Mouse (Mus musculus) embryo, embryonic 10.5 days (tissue): Measurements from ENCODE around the gene Zfp512b.

Source experiments
- DNase-seq: peaks from one replicate; pipeline ENCODE4 v3.0.0-alpha.2; 2015; ENCODE audit warnings: low spot score

The Zfp512b gene

GRCm38 (mm10) chr2:181589732-181590105 is 2.9 kb downstream of the Zfp512b start:
- no peak for DNase-seq

- no peak for DNase-seq
Observed at GRCm38 (mm10) chr2:181589011-181589731, 3.4 kb downstream of the Zfp512b start.

- DNase-seq, result no peak
Observed at GRCm38 (mm10) chr2:181588229-181588780, 4.3 kb downstream of the Zfp512b start.

- DNase-seq, result no peak
Observed at GRCm38 (mm10) chr2:181587796-181588195, 4.8 kb downstream of the Zfp512b start.

- no peak for DNase-seq
Observed at GRCm38 (mm10) chr2:181586124-181586523, 6.5 kb downstream of the Zfp512b start.

- DNase-seq, result no peak
Observed at GRCm38 (mm10) chr2:181585506-181585905, 7.1 kb downstream of the Zfp512b start.

- DNase-seq, result no peak
Observed at GRCm38 (mm10) chr2:181584411-181584942, 8.1 kb downstream of the Zfp512b start, which contains the start of gene Uckl1. Uckl1 (minus strand) TSS chr2:181584892.

GRCm38 (mm10) chr2:181583460-181584257 is 8.9 kb downstream of the Zfp512b start:
- no peak for DNase-seq

- DNase-seq, result no peak
Observed at GRCm38 (mm10) chr2:181582939-181583338, 9.7 kb downstream of the Zfp512b start.

GRCm38 (mm10) chr2:181582358-181582757 is 10.2 kb downstream of the Zfp512b start:
- DNase-seq, result no peak

- peak; percentile 87 for DNase-seq
Observed at GRCm38 (mm10) chr2:181581402-181582120, 11.0 kb downstream of the Zfp512b start.

GRCm38 (mm10) chr2:181581016-181581401 is 11.6 kb downstream of the Zfp512b start:
- DNase-seq, result peak; percentile 94

GRCm38 (mm10) chr2:181580131-181580772 is 12.4 kb downstream of the Zfp512b start:
- DNase-seq, result no peak

- no peak for DNase-seq
Observed at GRCm38 (mm10) chr2:181579681-181580080, 12.9 kb downstream of the Zfp512b start.

- DNase-seq, result no peak
Observed at GRCm38 (mm10) chr2:181578790-181579618, 13.6 kb downstream of the Zfp512b start.

- DNase-seq, result no peak
Observed at GRCm38 (mm10) chr2:181577981-181578581, 14.5 kb downstream of the Zfp512b start.

- DNase-seq, result no peak
Observed at GRCm38 (mm10) chr2:181577126-181577525, 15.5 kb downstream of the Zfp512b start.

GRCm38 (mm10) chr2:181576613-181577012 is 16.0 kb downstream of the Zfp512b start:
- DNase-seq, result no peak

GRCm38 (mm10) chr2:181574921-181575545 is 17.6 kb downstream of the Zfp512b start:
- no peak for DNase-seq

- no peak for DNase-seq
Observed at GRCm38 (mm10) chr2:181573961-181574360, 18.6 kb downstream of the Zfp512b start.
